Mouse (Mus musculus) heart, postnatal 0 days (tissue): ENCODE measurements around the gene Gm20605.

Source experiments
- CTCF ChIP-seq: IDR thresholded peaks from 2 replicates; pipeline ENCODE4 v1.5.1; 2016; ENCODE audit warnings: antibody characterized with exemption, control low read depth, low read depth
- EP300 ChIP-seq: IDR thresholded peaks from 2 replicates; pipeline ENCODE4 v1.6.1; 2016; ENCODE audit warnings: antibody characterized with exemption, low read depth

GRCm38 (mm10) chr5:137598100-137598826, 30.7 kb upstream of the Gm20605 start:
- TF ChIP-seq CTCF (no peak), EP300 (no peak)
